Mouse (Mus musculus) small intestine, adult 2 months (tissue): ENCODE measurements around the gene Strn3. TPM values are rescaled to one million over a fixed set of nuclear protein-coding genes. Genes with fewer than 3 reads are reported as not detected.
"Not testable (repeated sequence)": the region's sequence is repeated elsewhere in the genome, so short reads cannot be mapped to it uniquely, and the experiment has no call there.

Experiments used
- H3K27ac ChIP-seq: fragments of 200-500 bp; 2 replicates; pipeline ENCODE4 v1.5.1; 2012; ENCODE audit warnings: low read depth, low read length, control low read depth, inconsistent platforms; ENCODE audit not compliant: insufficient read depth
- H3K27me3 ChIP-seq: fragments of 200-500 bp; 2 replicates; pipeline ENCODE4 v1.6.1; 2012; ENCODE audit warnings: mild to moderate bottlenecking, moderate library complexity, low read length, inconsistent platforms; ENCODE audit not compliant: control insufficient read depth, insufficient read depth
- H3K36me3 ChIP-seq: fragments of 200-500 bp; 2 replicates; pipeline ENCODE4 v1.6.1; 2012; ENCODE audit warnings: mild to moderate bottlenecking, low read length, control low read depth, inconsistent platforms; ENCODE audit not compliant: control insufficient read depth, insufficient read depth
- H3K4me1 ChIP-seq: fragments of 200-500 bp; 2 replicates; pipeline ENCODE4 v1.6.1; 2012; ENCODE audit warnings: low read length, inconsistent platforms, mixed read lengths; ENCODE audit not compliant: control insufficient read depth, insufficient read depth, insufficient read length
- H3K4me3 ChIP-seq: fragments of 200-500 bp; 2 replicates; pipeline ENCODE4 v1.5.1; 2012; ENCODE audit warnings: low read depth, mild to moderate bottlenecking, control low read depth, inconsistent platforms, low read length, moderate library complexity
- CTCF ChIP-seq: fragments of 200-500 bp; IDR thresholded peaks from 2 replicates; pipeline ENCODE4 v1.5.1; 2012; ENCODE audit warnings: low read depth, mild to moderate bottlenecking, control low read depth, inconsistent platforms, low read length, moderate library complexity, mixed read lengths; ENCODE audit not compliant: insufficient replicate concordance, insufficient read length; ENCODE audit errors: extremely low read depth
- POLR2A ChIP-seq: fragments of 200-500 bp; IDR thresholded peaks from 2 replicates; pipeline ENCODE4 v1.6.1; 2012; ENCODE audit warnings: low read depth, mild to moderate bottlenecking, control low read depth, inconsistent platforms, low read length, moderate library complexity
- WGBS: fragments of 180-500 bp; shearing (Covaris S2); methylation state at CpG from one replicate; pipeline ENCODE4 v1.1.7; 2018; 5-methylcytosine and 5-hydroxymethylcytosine counted together
- polyA plus RNA-seq: library from polyadenylated mRNA; depleted of rRNA; stranded (reverse); fragments of >200 nt; gene quantifications from 2 replicates; pipeline ENCODE4 v1.2.3, GENCODE M21; 2012; rRNA removed

Strn3 gene
- polyA plus RNA-seq, 1 experiment, result 9.6 TPM

GRCm38 (mm10) chr12:51591921-51592320 is 99.8 kb downstream of the Strn3 start:
- H3K4me3 ChIP-seq, result no peak overlapping the region
- H3K27me3 ChIP-seq, result peaks cover 34% of the 10 kb centered on the region
- TF ChIP-seq CTCF (no peak), POLR2A (no peak)
- H3K4me1 ChIP-seq, result peaks cover 13% of the 10 kb centered on the region
- 62% methylated on average over 8 of the region's 8 CpGs for WGBS
- no peaks in the 10 kb centered on the region for H3K36me3 ChIP-seq
- no peak overlapping the region for H3K27ac ChIP-seq

GRCm38 (mm10) chr12:51589263-51589662 is 102.4 kb downstream of the Strn3 start:
- WGBS, result 83% methylated on average over 5 of the region's 5 CpGs

GRCm38 (mm10) chr12:51577816-51578215 is 113.9 kb downstream of the Strn3 start:
- 64% methylated on average over 2 of the region's 2 CpGs for WGBS
- not testable (repeated sequence) for H3K4me1 ChIP-seq, H3K27ac ChIP-seq, H3K36me3 ChIP-seq, H3K4me3 ChIP-seq, H3K27me3 ChIP-seq

More at GRCm38 (mm10) chr12:51589263-51589662, 102.4 kb downstream of the Strn3 start:
- Histone ChIP-seq H3K4me3 (no peak overlapping the region), H3K4me1 (peaks cover 13% of the 10 kb centered on the region), H3K27me3 (peaks cover 24% of the 10 kb centered on the region), H3K36me3 (no peaks in the 10 kb centered on the region), H3K27ac (no peak overlapping the region)
- TF ChIP-seq CTCF (no peak), POLR2A (no peak)

DNA sequence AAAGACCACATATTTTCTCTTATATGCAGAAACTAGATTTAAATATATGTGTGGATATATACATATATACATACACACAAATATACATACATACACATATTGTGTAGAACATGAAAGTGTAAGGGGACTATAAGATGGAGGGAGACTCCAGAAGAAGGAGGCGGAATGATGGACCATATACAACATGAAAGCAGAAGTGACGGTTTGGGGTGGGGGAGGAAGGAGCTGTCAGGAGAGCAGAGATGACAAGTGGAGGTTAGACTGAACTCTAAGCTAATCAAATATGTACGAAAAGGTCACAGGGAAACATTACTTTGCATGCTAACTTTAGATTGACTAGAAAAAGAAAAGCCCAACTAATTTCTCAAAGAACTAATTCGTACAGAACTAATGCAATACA is 119.0 kb downstream of the Strn3 start:
- 77% methylated on average over 4 of the region's 4 CpGs for WGBS
- H3K4me3 ChIP-seq, result no peak overlapping the region
- no peak for TF ChIP-seq CTCF

GRCm38 (mm10) chr12:51569944-51570343 is 121.8 kb downstream of the Strn3 start:
- H3K27me3 ChIP-seq, result no peaks in the 10 kb centered on the region
- no peaks in the 10 kb centered on the region for H3K36me3 ChIP-seq
- no peak overlapping the region for H3K4me3 ChIP-seq
- no peak overlapping the region for H3K27ac ChIP-seq
- TF ChIP-seq CTCF (no peak), POLR2A (no peak)
- no peaks in the 10 kb centered on the region for H3K4me1 ChIP-seq
- WGBS, result 68% methylated on average over 7 of the region's 7 CpGs

More for the DNA sequence above, 119.0 kb downstream of the Strn3 start:
- Histone ChIP-seq H3K27me3 (no peaks in the 10 kb centered on the region), H3K4me1 (no peaks in the 10 kb centered on the region), H3K36me3 (no peaks in the 10 kb centered on the region), H3K27ac (no peak overlapping the region)

DNA sequence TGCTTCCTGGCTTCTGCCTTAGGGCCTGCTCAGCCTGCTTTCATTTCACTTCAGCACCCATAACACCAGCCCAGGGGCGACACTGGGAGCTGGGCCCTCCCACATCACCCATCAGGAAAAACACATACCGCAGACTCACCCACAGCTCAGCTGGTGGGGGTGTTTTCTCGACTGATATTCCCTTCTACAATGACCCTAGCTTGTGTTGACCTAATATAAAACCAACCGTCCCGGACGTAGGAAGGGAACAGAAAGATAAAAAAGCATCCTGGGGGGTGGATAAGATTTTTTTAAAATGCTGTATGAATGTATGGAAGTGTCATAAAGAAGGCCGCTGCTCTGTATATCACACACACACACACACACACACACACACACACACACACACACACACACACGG is 122.2 kb downstream of the Strn3 start:
- H3K27ac ChIP-seq, result no peak overlapping the region
- TF ChIP-seq CTCF, result no peak
- TF ChIP-seq POLR2A, result no peak
- H3K4me3 ChIP-seq, result no peak overlapping the region
- H3K27me3 ChIP-seq, result no peaks in the 10 kb centered on the region
- H3K4me1 ChIP-seq, result no peaks in the 10 kb centered on the region
- no peaks in the 10 kb centered on the region for H3K36me3 ChIP-seq
- WGBS, result 80% methylated on average over 8 of the region's 8 CpGs

- Histone ChIP-seq H3K36me3 (no peaks in the 10 kb centered on the region), H3K27ac (no peak overlapping the region), H3K4me1 (no peaks in the 10 kb centered on the region), H3K27me3 (no peaks in the 10 kb centered on the region), H3K4me3 (no peak overlapping the region)
- 79% methylated on average over 7 of the region's 7 CpGs for WGBS
- TF ChIP-seq CTCF (no peak), POLR2A (no peak)
Observed at GRCm38 (mm10) chr12:51567225-51567624, 124.5 kb downstream of the Strn3 start.

GRCm38 (mm10) chr12:51561416-51561815 is 130.3 kb downstream of the Strn3 start:
- WGBS, result 70% methylated on average over 9 of the region's 9 CpGs
- Histone ChIP-seq H3K27ac (no peak overlapping the region), H3K36me3 (no peaks in the 10 kb centered on the region), H3K4me1 (no peaks in the 10 kb centered on the region), H3K4me3 (no peak overlapping the region), H3K27me3 (no peaks in the 10 kb centered on the region)
- no peak for TF ChIP-seq CTCF
- no peak for TF ChIP-seq POLR2A

Other genes with a start within 250 kb of the Strn3 start
- gene Coch, start 98.6 kb downstream of the Strn3 start, polyA plus RNA-seq, result 0.22 and 0.24 TPM in 2 replicates
- gene Ap4s1, start 864 bp downstream of the Strn3 start, polyA plus RNA-seq, result 1.1 and 3.2 TPM in 2 replicates
- 3.5 and 6.7 TPM in 2 replicates for gene Hectd1, start 137.6 kb upstream of the Strn3 start, polyA plus RNA-seq